Mouse (Mus musculus) heart, postnatal 0 days (tissue): Measurements from ENCODE around the gene Slc17a9.

ENCODE experiments used
- CTCF ChIP-seq: IDR thresholded peaks from 2 replicates; pipeline ENCODE4 v1.5.1; 2016; ENCODE audit warnings: antibody characterized with exemption, control low read depth, low read depth
- EP300 ChIP-seq: IDR thresholded peaks from 2 replicates; pipeline ENCODE4 v1.6.1; 2016; ENCODE audit warnings: antibody characterized with exemption, low read depth

- TF ChIP-seq EP300 (no peak), CTCF (no peak)
Observed at GRCm38 (mm10) chr2:180704591-180704990, 20.5 kb upstream of the Slc17a9 start.
